Mouse (Mus musculus) liver, postnatal 0 days (tissue): ENCODE measurements around the gene Cerkl.

ENCODE experiments used
- CTCF ChIP-seq: sonication (generic); IDR thresholded peaks from 2 replicates; pipeline ENCODE4 v1.5.1; 2016; ENCODE audit warnings: antibody characterized with exemption, low read depth
- EP300 ChIP-seq: IDR thresholded peaks from 2 replicates; pipeline ENCODE4 v1.6.1; 2016; ENCODE audit warnings: antibody characterized with exemption, low read depth, mild to moderate bottlenecking

DNA sequence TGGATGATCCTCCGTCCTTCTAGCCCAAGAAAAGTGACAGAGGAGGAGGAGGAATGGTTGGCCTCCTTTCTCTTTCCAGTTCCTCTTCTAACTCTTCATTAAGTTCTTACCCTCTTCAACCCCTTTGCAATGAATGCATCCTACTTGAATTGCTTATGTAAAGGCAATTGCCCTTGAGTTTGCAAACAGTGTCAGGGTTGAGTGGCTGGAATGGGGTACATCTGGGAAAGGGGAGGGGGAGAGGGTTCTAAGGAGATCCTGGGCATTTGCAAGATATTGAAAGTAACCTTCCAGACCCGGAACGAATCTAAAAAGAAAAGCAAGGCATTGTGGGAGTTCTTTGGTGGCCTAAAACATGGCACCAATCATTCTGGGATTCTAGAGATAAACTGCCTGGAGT is 1.3 kb upstream of the Cerkl start:
- TF ChIP-seq CTCF (no peak), EP300 (no peak)
